Mouse (Mus musculus) forebrain, embryonic 12.5 days (tissue): ENCODE data around the gene Il17rc. TPM values are rescaled to one million over a fixed set of nuclear protein-coding genes. Genes with fewer than 3 reads are reported as not detected.

Source experiments
- ATAC-seq: fragments of 200-750 bp; cut with Nextera tagmentation; 2 replicates; pipeline ENCODE4 v1.8.0; 2017; ENCODE audit warnings: moderate TSS enrichment; ENCODE audit not compliant: low FRiP score
- H3K27ac ChIP-seq: fragments of 300-500 bp; sonication (generic); 2 replicates; pipeline ENCODE4 v1.5.1; 2016; ENCODE audit warnings: mild to moderate bottlenecking
- H3K27me3 ChIP-seq: fragments of 300-500 bp; sonication (generic); 2 replicates; pipeline ENCODE4 v1.6.1; 2016; ENCODE audit warnings: mild to moderate bottlenecking
- H3K36me3 ChIP-seq: fragments of 300-500 bp; sonication (generic); replicated peaks from 2 replicates; pipeline ENCODE4 v1.6.1; 2016; ENCODE audit warnings: mild to moderate bottlenecking
- H3K4me1 ChIP-seq: fragments of 300-500 bp; sonication (generic); 2 replicates; pipeline ENCODE4 v1.6.1; 2016
- H3K4me2 ChIP-seq: fragments of 300-500 bp; sonication (generic); 2 replicates; pipeline ENCODE4 v1.6.1; 2016; ENCODE audit warnings: mild to moderate bottlenecking, moderate library complexity
- H3K4me3 ChIP-seq: fragments of 300-500 bp; sonication (generic); replicated peaks from 2 replicates; pipeline ENCODE4 v1.5.1; 2016; ENCODE audit warnings: mild to moderate bottlenecking
- H3K9ac ChIP-seq: fragments of 300-500 bp; sonication (generic); 2 replicates; pipeline ENCODE4 v1.6.1; 2016; ENCODE audit warnings: mild to moderate bottlenecking
- H3K9me3 ChIP-seq: fragments of 300-500 bp; sonication (generic); 2 replicates; pipeline ENCODE4 v1.6.1; 2016
- WGBS: fragments of 180-500 bp; shearing (Covaris S2); methylation state at CpG from one replicate; pipeline ENCODE4 v1.1.7; 2016; 5-methylcytosine and 5-hydroxymethylcytosine counted together
- polyA plus RNA-seq: library from polyadenylated mRNA; unstranded; fragments of >200 nt; fragmentation: Nextera tagmentation; extraction: Ambion mirVana; gene quantifications from 2 replicates; pipeline ENCODE4 v1.2.1, GENCODE M21; 2016

The Il17rc gene
- polyA plus RNA-seq, 1 experiment from 2014 or later = 2.2 TPM

GRCm38 (mm10) chr6:113482477-113483099 is 11.4 kb downstream of the Il17rc start:
- Histone ChIP-seq H3K27me3 (peaks cover 30% of the 10 kb centered on the region), H3K4me2 (peak overlapping the region; percentile 80), H3K9me3 (no peaks in the 10 kb centered on the region), H3K4me1 (peaks cover 35% of the 10 kb centered on the region), H3K36me3 (0 out of 2 replicates have a peak, but pooled peaks cover 9% of the 10 kb centered on the region), H3K27ac (peak overlapping the region; percentile 87), H3K4me3 (peak overlapping the region; percentile 69), H3K9ac (peak overlapping the region; percentile 69)
- WGBS = under 1% methylated on average over 65 of the region's 65 CpGs
- ATAC-seq = peak; percentile 49

GRCm38 (mm10) chr6:113483100-113483615 is 11.9 kb downstream of the Il17rc start, which contains the start of gene Creld1:
Gene Creld1, plus strand, starts transcription at chr6:113483297.
- Histone ChIP-seq H3K27me3 (peaks cover 30% of the 10 kb centered on the region), H3K4me1 (peaks cover 35% of the 10 kb centered on the region), H3K4me2 (peak within 1 kb of the TSS; percentile 80), H3K27ac (peak within 1 kb of the TSS; percentile 87), H3K4me3 (peak within 1 kb of the TSS; percentile 69), H3K9me3 (no peaks in the 10 kb centered on the region), H3K9ac (peak within 1 kb of the TSS; percentile 72), H3K36me3 (peaks cover 14% of the 10 kb centered on the region; the same call in 1 of the 2 replicates)
- peak; percentile 98 for ATAC-seq
- WGBS = under 1% methylated on average over 26 of the region's 26 CpGs

- Histone ChIP-seq H3K27me3 (peaks cover 28% of the 10 kb centered on the region), H3K9me3 (no peaks in the 10 kb centered on the region), H3K4me3 (peak overlapping the region; percentile 69), H3K4me1 (peaks cover 35% of the 10 kb centered on the region), H3K4me2 (peak overlapping the region; percentile 80), H3K27ac (peak overlapping the region; percentile 87), H3K9ac (peak overlapping the region; percentile 72), H3K36me3 (peaks cover 20% of the 10 kb centered on the region)
- 10% methylated on average over 10 of the region's 10 CpGs for WGBS
- ATAC-seq = peak; percentile 62
These were observed 12.5 kb downstream of the Il17rc start for GRCm38 (mm10) chr6:113483729-113484128.

- Histone ChIP-seq H3K4me1 (peaks cover 25% of the 10 kb centered on the region), H3K4me2 (no peak overlapping the region), H3K27ac (no peak overlapping the region), H3K36me3 (peaks cover 51% of the 10 kb centered on the region), H3K9ac (no peak overlapping the region), H3K9me3 (no peaks in the 10 kb centered on the region), H3K4me3 (no peak overlapping the region), H3K27me3 (peaks cover 8% of the 10 kb centered on the region; the same call in 1 of the 2 replicates)
- ATAC-seq = no peak
- 58% methylated on average over 7 of the region's 7 CpGs for WGBS
These were observed 15.9 kb downstream of the Il17rc start for GRCm38 (mm10) chr6:113487125-113487576.

GRCm38 (mm10) chr6:113489410-113489809 is 18.2 kb downstream of the Il17rc start:
- Histone ChIP-seq H3K27me3 (0 out of 2 replicates have a peak, but pooled peaks cover 3% of the 10 kb centered on the region), H3K27ac (no peak overlapping the region), H3K4me3 (no peak overlapping the region), H3K9me3 (no peaks in the 10 kb centered on the region), H3K36me3 (peaks cover 63% of the 10 kb centered on the region), H3K4me2 (no peak overlapping the region), H3K9ac (no peak overlapping the region), H3K4me1 (peaks cover 16% of the 10 kb centered on the region)
- WGBS = 94% methylated on average over 14 of the region's 14 CpGs
- ATAC-seq = no peak

GRCm38 (mm10) chr6:113492101-113492864 is 21.1 kb downstream of the Il17rc start:
- Histone ChIP-seq H3K27ac (no peak overlapping the region), H3K9me3 (no peaks in the 10 kb centered on the region), H3K9ac (no peak overlapping the region), H3K4me3 (no peak overlapping the region), H3K27me3 (peaks cover 18% of the 10 kb centered on the region), H3K36me3 (peaks cover 56% of the 10 kb centered on the region), H3K4me2 (no peak overlapping the region), H3K4me1 (peaks cover 13% of the 10 kb centered on the region)
- 79% methylated on average over 24 of the region's 24 CpGs for WGBS
- no peak for ATAC-seq

- H3K36me3 ChIP-seq = peaks cover 37% of the 10 kb centered on the region
- peak overlapping the region; percentile 48 for H3K9ac ChIP-seq
- WGBS = 1% methylated on average over 54 of the region's 54 CpGs
- H3K27ac ChIP-seq = 0 out of 2 replicates have a peak overlapping the region, but pooled peaks have one; percentile 13
- peaks cover 13% of the 10 kb centered on the region for H3K4me1 ChIP-seq
- H3K4me2 ChIP-seq = peak overlapping the region; percentile 58
- H3K27me3 ChIP-seq = peaks cover 18% of the 10 kb centered on the region
- peak overlapping the region; percentile 44 for H3K4me3 ChIP-seq
- peak; percentile 71 for ATAC-seq
- no peaks in the 10 kb centered on the region for H3K9me3 ChIP-seq
These were observed 23.1 kb downstream of the Il17rc start for GRCm38 (mm10) chr6:113494258-113494788.

- Histone ChIP-seq H3K27ac (no peak overlapping the region), H3K4me2 (peak overlapping the region; percentile 58), H3K36me3 (peaks cover 28% of the 10 kb centered on the region), H3K9ac (no peak overlapping the region), H3K9me3 (no peaks in the 10 kb centered on the region), H3K4me1 (peaks cover 13% of the 10 kb centered on the region), H3K4me3 (peak overlapping the region; percentile 44), H3K27me3 (peaks cover 18% of the 10 kb centered on the region)
- 57% methylated on average over 28 of the region's 28 CpGs for WGBS
- ATAC-seq = peak; percentile 12; the same call in 1 of the 2 replicates
These were observed 23.9 kb downstream of the Il17rc start for GRCm38 (mm10) chr6:113495071-113495675.

- ATAC-seq = no peak
- Histone ChIP-seq H3K36me3 (no peaks in the 10 kb centered on the region), H3K9me3 (no peaks in the 10 kb centered on the region), H3K4me2 (no peak overlapping the region), H3K27ac (no peak overlapping the region), H3K4me1 (peaks cover 14% of the 10 kb centered on the region), H3K9ac (no peak overlapping the region), H3K27me3 (peaks cover 33% of the 10 kb centered on the region), H3K4me3 (no peak overlapping the region)
- 87% methylated on average over 6 of the region's 6 CpGs for WGBS
These were observed 28.1 kb downstream of the Il17rc start for GRCm38 (mm10) chr6:113499346-113499745.

- peak within 1 kb of the TSS; percentile 66 for H3K9ac ChIP-seq
These were observed 30.3 kb downstream of the Il17rc start, which contains the start of gene Prrt3 for GRCm38 (mm10) chr6:113501388-113502084. Gene Prrt3, minus strand, starts transcription at chr6:113501931.

GRCm38 (mm10) chr6:113502801-113503200 is 31.6 kb downstream of the Il17rc start:
- ATAC-seq = no peak
- H3K9ac ChIP-seq = no peak overlapping the region
- H3K4me1 ChIP-seq = peaks cover 5% of the 10 kb centered on the region
- H3K27ac ChIP-seq = no peak overlapping the region
- H3K27me3 ChIP-seq = peaks cover 18% of the 10 kb centered on the region
- no peak overlapping the region for H3K4me2 ChIP-seq
- no peaks in the 10 kb centered on the region for H3K9me3 ChIP-seq
- 47% methylated on average over 2 of the region's 2 CpGs for WGBS
- H3K4me3 ChIP-seq = no peak overlapping the region
- no peaks in the 10 kb centered on the region for H3K36me3 ChIP-seq

More at GRCm38 (mm10) chr6:113501388-113502084, 30.3 kb downstream of the Il17rc start, which contains the start of gene Prrt3:
- 2% methylated on average over 32 of the region's 32 CpGs for WGBS
- peak; percentile 77 for ATAC-seq
- 0 out of 2 replicates have a peak within 1 kb of the TSS, but pooled peaks have one; percentile 25 for H3K27ac ChIP-seq
- no peaks in the 10 kb centered on the region for H3K36me3 ChIP-seq
- H3K4me2 ChIP-seq = peak within 1 kb of the TSS; percentile 76
- peak within 1 kb of the TSS; percentile 57 for H3K4me3 ChIP-seq
- H3K9me3 ChIP-seq = no peaks in the 10 kb centered on the region
- H3K4me1 ChIP-seq = peaks cover 5% of the 10 kb centered on the region
- H3K27me3 ChIP-seq = peaks cover 18% of the 10 kb centered on the region
